Mouse (Mus musculus) sigmoid colon, adult 10 weeks (tissue): ENCODE measurements around the gene Bcl2l10. TPM values are rescaled to one million over a fixed set of nuclear protein-coding genes. Genes with fewer than 3 reads are reported as not detected.

ENCODE experiments used
- polyA plus RNA-seq: library from polyadenylated mRNA; stranded (reverse); fragments of 350-450 nt; fragmentation: Illumina TruSeq; extraction: RNeasy Lipid Tissue Mini Kit (QIAGEN cat#74804); gene quantifications from one replicate; pipeline ENCODE4 v1.2.3, GENCODE M21; 2014; ENCODE audit warnings: low read depth, low replicate concordance

Gene Bcl2l10
- polyA plus RNA-seq: not detected

GRCm38 (mm10) chr9:75347458-75347857 is at the start of gene Bcl2l10:
Bcl2l10 (plus strand) TSS chr9:75347758.

DNA sequence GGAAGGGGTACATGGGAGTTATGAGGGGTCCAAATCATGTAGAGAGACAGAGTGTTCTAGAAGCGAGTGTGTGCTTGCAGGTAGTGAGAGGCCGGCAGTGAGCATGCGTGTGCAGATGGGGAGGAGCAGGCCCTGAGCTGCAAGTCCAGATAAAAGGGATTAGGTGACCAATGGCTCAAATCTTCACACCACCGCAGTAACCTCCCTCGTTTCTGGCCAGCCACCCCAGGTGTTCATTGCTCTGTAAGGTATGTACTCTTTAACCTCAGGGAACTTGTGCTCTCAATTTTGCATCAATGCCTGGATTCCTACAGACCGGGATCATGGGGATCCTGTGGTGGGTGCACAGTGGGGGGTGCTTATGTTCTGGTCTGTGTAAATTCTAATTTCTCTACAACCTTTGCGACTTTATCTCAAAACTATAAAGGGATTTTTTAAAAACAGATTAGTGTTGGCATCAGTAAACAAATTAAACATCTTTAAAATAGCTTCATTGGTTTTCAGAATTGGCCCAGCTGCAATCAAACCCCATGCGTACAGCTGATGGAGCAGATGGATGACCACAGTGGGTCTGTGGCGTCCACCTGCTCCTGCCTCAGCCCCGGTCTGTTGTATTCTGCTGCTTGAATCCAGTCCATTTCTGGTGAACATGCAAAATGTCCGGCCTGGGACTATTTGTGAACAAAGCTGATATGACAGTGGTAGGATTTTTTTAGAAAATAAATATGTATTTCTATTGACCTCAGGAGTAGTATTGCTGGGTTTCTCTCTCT is 41.2 kb upstream of the Bcl2l10 start, which contains the start of gene Gnb5:
Gnb5 (plus strand) TSS at position 163 of the 773 bp plus-strand sequence.

Other genes starting within 250 kb of the Bcl2l10 start
- 122 TPM for gene Myo5c, start 115.7 kb upstream of the Bcl2l10 start, polyA plus RNA-seq
- 16.2 TPM for gene Gnb5, start 41.5 kb upstream of the Bcl2l10 start, polyA plus RNA-seq
- gene Mapk6, start 62.2 kb downstream of the Bcl2l10 start, polyA plus RNA-seq: 133 TPM
- 28.5 TPM for gene Leo1, start 93.8 kb downstream of the Bcl2l10 start, polyA plus RNA-seq
- 166 TPM for gene Tmod3, start 211.9 kb downstream of the Bcl2l10 start, polyA plus RNA-seq